Mouse (Mus musculus) forebrain, embryonic 16.5 days (tissue): ENCODE data around the gene Tekt1. TPM values are rescaled to one million over a fixed set of nuclear protein-coding genes. Genes with fewer than 3 reads are reported as not detected.

Source experiments
- ATAC-seq: fragments of 200-750 bp; cut with Nextera tagmentation; 2 replicates; pipeline ENCODE4 v1.8.0; 2017; ENCODE audit warnings: mild to moderate bottlenecking, moderate library complexity
- H3K27ac ChIP-seq: fragments of 300-500 bp; sonication (generic); 2 replicates; pipeline ENCODE4 v1.5.1; 2014; ENCODE audit warnings: low read length, control low read depth
- H3K27me3 ChIP-seq: fragments of 300-500 bp; sonication (generic); replicated peaks from 2 replicates; pipeline ENCODE4 v1.6.1; 2014; ENCODE audit warnings: low read length; ENCODE audit not compliant: control insufficient read depth, insufficient read depth
- H3K36me3 ChIP-seq: fragments of 300-500 bp; sonication (generic); 2 replicates; pipeline ENCODE4 v1.6.1; 2014; ENCODE audit not compliant: control insufficient read depth, insufficient read depth
- H3K4me1 ChIP-seq: fragments of 300-500 bp; sonication (generic); replicated peaks from 2 replicates; pipeline ENCODE4 v1.6.1; 2014; ENCODE audit warnings: low read length; ENCODE audit not compliant: control insufficient read depth, insufficient read depth
- H3K4me2 ChIP-seq: fragments of 300-500 bp; sonication (generic); 2 replicates; pipeline ENCODE4 v1.6.1; 2014; ENCODE audit warnings: mild to moderate bottlenecking, low read length, control low read depth
- H3K4me3 ChIP-seq: fragments of 300-500 bp; sonication (generic); replicated peaks from 2 replicates; pipeline ENCODE4 v1.5.1; 2014; ENCODE audit warnings: mild to moderate bottlenecking, low read length, control low read depth
- H3K9ac ChIP-seq: fragments of 300-500 bp; sonication (generic); replicated peaks from 2 replicates; pipeline ENCODE4 v1.6.1; 2014; ENCODE audit warnings: low read depth, low read length, control low read depth
- H3K9me3 ChIP-seq: fragments of 300-500 bp; sonication (generic); 2 replicates; pipeline ENCODE4 v1.6.1; 2016; ENCODE audit warnings: low read length; ENCODE audit not compliant: control insufficient read depth
- WGBS: fragments of 180-500 bp; shearing (Covaris S2); extraction: QIAGEN DNeasy Blood & Tissue Kit; methylation state at CpG from one replicate; pipeline ENCODE4 v1.1.7; 2014; 5-methylcytosine and 5-hydroxymethylcytosine counted together
- polyA plus RNA-seq: library from polyadenylated mRNA; unstranded; fragments of >200 nt; fragmentation: Nextera tagmentation; extraction: Ambion mirVana; gene quantifications from 2 replicates; pipeline ENCODE4 v1.2.1, GENCODE M21; 2015

Gene Tekt1
- polyA plus RNA-seq, 1 experiment from 2014 or later, result 9.1 TPM

- 32% methylated on average over 5 of the region's 5 CpGs for WGBS
- Histone ChIP-seq H3K27ac (no peak overlapping the region), H3K27me3 (no peaks in the 10 kb centered on the region), H3K9me3 (no peaks in the 10 kb centered on the region), H3K9ac (no peak overlapping the region), H3K4me1 (peaks cover 9% of the 10 kb centered on the region), H3K4me3 (no peak overlapping the region), H3K4me2 (no peak overlapping the region), H3K36me3 (no peaks in the 10 kb centered on the region)
- ATAC-seq, result no peak
These were observed 23.8 kb downstream of the Tekt1 start for GRCm38 (mm10) chr11:72338437-72338871.

GRCm38 (mm10) chr11:72336726-72337125 lies 25.5 kb downstream of the Tekt1 start:
- Histone ChIP-seq H3K27ac (no peak overlapping the region), H3K4me2 (no peak overlapping the region), H3K4me1 (peaks cover 7% of the 10 kb centered on the region), H3K4me3 (no peak overlapping the region), H3K27me3 (no peaks in the 10 kb centered on the region), H3K9ac (no peak overlapping the region), H3K9me3 (no peaks in the 10 kb centered on the region), H3K36me3 (no peaks in the 10 kb centered on the region)
- WGBS, result 85% methylated on average over 8 of the region's 8 CpGs
- ATAC-seq, result no peak

GRCm38 (mm10) chr11:72334653-72335052 lies 27.6 kb downstream of the Tekt1 start:
- Histone ChIP-seq H3K4me1 (peaks cover 7% of the 10 kb centered on the region), H3K9me3 (no peaks in the 10 kb centered on the region), H3K4me2 (no peak overlapping the region), H3K36me3 (no peaks in the 10 kb centered on the region), H3K9ac (no peak overlapping the region), H3K27ac (no peak overlapping the region), H3K27me3 (no peaks in the 10 kb centered on the region), H3K4me3 (no peak overlapping the region)
- WGBS, result 73% methylated on average over 4 of the region's 4 CpGs
- no peak for ATAC-seq

- H3K9me3 ChIP-seq, result no peaks in the 10 kb centered on the region
- H3K36me3 ChIP-seq, result no peaks in the 10 kb centered on the region
- H3K9ac ChIP-seq, result no peak overlapping the region
- H3K27me3 ChIP-seq, result no peaks in the 10 kb centered on the region
- H3K4me1 ChIP-seq, result peaks cover under 1% of the 10 kb centered on the region; the same call in 1 of the 2 replicates
- no peak overlapping the region for H3K27ac ChIP-seq
- no peak overlapping the region for H3K4me2 ChIP-seq
- ATAC-seq, result no peak
- 83% methylated on average over 9 of the region's 9 CpGs for WGBS
- H3K4me3 ChIP-seq, result no peak overlapping the region
These were observed 29.1 kb downstream of the Tekt1 start for GRCm38 (mm10) chr11:72332951-72333667.

GRCm38 (mm10) chr11:72325701-72326100 lies 36.5 kb downstream of the Tekt1 start:
- no peak overlapping the region for H3K4me3 ChIP-seq
- WGBS, result 90% methylated on average over 4 of the region's 4 CpGs
- no peak for ATAC-seq
- no peak overlapping the region for H3K27ac ChIP-seq
- no peaks in the 10 kb centered on the region for H3K36me3 ChIP-seq
- no peaks in the 10 kb centered on the region for H3K4me1 ChIP-seq
- H3K27me3 ChIP-seq, result no peaks in the 10 kb centered on the region
- H3K9me3 ChIP-seq, result no peaks in the 10 kb centered on the region
- no peak overlapping the region for H3K9ac ChIP-seq
- H3K4me2 ChIP-seq, result no peak overlapping the region

GRCm38 (mm10) chr11:72324431-72324830 lies 37.8 kb downstream of the Tekt1 start:
- no peaks in the 10 kb centered on the region for H3K36me3 ChIP-seq
- H3K27ac ChIP-seq, result no peak overlapping the region
- 75% methylated on average over 3 of the region's 3 CpGs for WGBS
- no peaks in the 10 kb centered on the region for H3K4me1 ChIP-seq
- no peak overlapping the region for H3K4me3 ChIP-seq
- H3K9me3 ChIP-seq, result no peaks in the 10 kb centered on the region
- ATAC-seq, result no peak
- no peaks in the 10 kb centered on the region for H3K27me3 ChIP-seq
- no peak overlapping the region for H3K4me2 ChIP-seq
- no peak overlapping the region for H3K9ac ChIP-seq

GRCm38 (mm10) chr11:72318026-72318425 lies 44.2 kb downstream of the Tekt1 start:
- no peak overlapping the region for H3K4me3 ChIP-seq
- no peak overlapping the region for H3K27ac ChIP-seq
- no peak overlapping the region for H3K4me2 ChIP-seq
- no peak for ATAC-seq
- no peaks in the 10 kb centered on the region for H3K9me3 ChIP-seq
- WGBS, result 82% methylated on average over 5 of the region's 5 CpGs
- peaks cover 20% of the 10 kb centered on the region for H3K27me3 ChIP-seq
- peaks cover 4% of the 10 kb centered on the region for H3K4me1 ChIP-seq
- H3K36me3 ChIP-seq, result no peaks in the 10 kb centered on the region
- H3K9ac ChIP-seq, result no peak overlapping the region

- Histone ChIP-seq H3K4me2 (peak within 1 kb of the TSS; percentile 47), H3K36me3 (no peaks in the 10 kb centered on the region), H3K4me1 (peaks cover 4% of the 10 kb centered on the region), H3K9ac (peak within 1 kb of the TSS; percentile 30; the same call in 1 of the 2 replicates), H3K4me3 (peak within 1 kb of the TSS; percentile 29), H3K9me3 (no peaks in the 10 kb centered on the region), H3K27ac (no peak within 1 kb of the TSS), H3K27me3 (peaks cover 20% of the 10 kb centered on the region)
- no peak for ATAC-seq
- WGBS, result 10% methylated on average over 41 of the region's 42 CpGs
These were observed 47.9 kb downstream of the Tekt1 start, which contains the start of gene Fbxo39 for GRCm38 (mm10) chr11:72314151-72314895. TSS of gene Fbxo39 (plus strand) at chr11:72314444.

GRCm38 (mm10) chr11:72311355-72312001 lies 50.8 kb downstream of the Tekt1 start:
- peaks cover 20% of the 10 kb centered on the region for H3K27me3 ChIP-seq
- H3K36me3 ChIP-seq, result no peaks in the 10 kb centered on the region
- no peak overlapping the region for H3K4me3 ChIP-seq
- ATAC-seq, result no peak
- peaks cover 4% of the 10 kb centered on the region for H3K4me1 ChIP-seq
- no peak overlapping the region for H3K27ac ChIP-seq
- 88% methylated on average over 10 of the region's 10 CpGs for WGBS
- H3K9me3 ChIP-seq, result no peaks in the 10 kb centered on the region
- no peak overlapping the region for H3K4me2 ChIP-seq
- no peak overlapping the region for H3K9ac ChIP-seq
